Mouse (Mus musculus) thymus, postnatal 25 days (tissue): ENCODE measurements at regions not wholly inside any gene's neighbourhood (a gene's known extent, or its start where the extent isn't known, plus 50 kb on each side); places are given as distances from the start of the nearest gene placed in this dataset.

Source experiments
- DNase-seq: peaks from one replicate; pipeline ENCODE4 v3.0.0; 2022

- no peak for DNase-seq
Observed at GRCm38 (mm10) chr6:117237096-117237495, 68.8 kb downstream of the Cxcl12 start.

- DNase-seq = no peak
Observed at GRCm38 (mm10) chr6:117241206-117241605, 72.9 kb downstream of the Cxcl12 start.

GRCm38 (mm10) chr6:117245398-117245797 is 77.1 kb downstream of the Cxcl12 start:
- DNase-seq = no peak

- no peak for DNase-seq
Observed at GRCm38 (mm10) chr6:117245849-117246248, 77.5 kb downstream of the Cxcl12 start.

- DNase-seq = peak; percentile 4
Observed at GRCm38 (mm10) chr6:117249230-117249921, 81.0 kb downstream of the Cxcl12 start.

- DNase-seq = no peak
Observed at GRCm38 (mm10) chr6:117250051-117250450, 81.7 kb downstream of the Cxcl12 start.

GRCm38 (mm10) chr6:117251383-117251925 is 83.1 kb downstream of the Cxcl12 start:
- no peak for DNase-seq

- no peak for DNase-seq
Observed at GRCm38 (mm10) chr6:117252361-117252760, 84.0 kb downstream of the Cxcl12 start.

GRCm38 (mm10) chr6:117253036-117253435 is 84.7 kb downstream of the Cxcl12 start:
- DNase-seq = no peak

GRCm38 (mm10) chr6:117253586-117254330 is 85.4 kb downstream of the Cxcl12 start:
- no peak for DNase-seq

GRCm38 (mm10) chr6:117254620-117255228 is 86.4 kb downstream of the Cxcl12 start:
- DNase-seq = no peak

- no peak for DNase-seq
Observed at GRCm38 (mm10) chr6:117255399-117256098, 87.2 kb downstream of the Cxcl12 start.

- DNase-seq = no peak
Observed at GRCm38 (mm10) chr6:117256099-117256471, 87.8 kb downstream of the Cxcl12 start.

GRCm38 (mm10) chr6:117257591-117257990 is 89.3 kb downstream of the Cxcl12 start:
- DNase-seq = no peak

GRCm38 (mm10) chr6:117267906-117268305 is 99.6 kb downstream of the Cxcl12 start:
- no peak for DNase-seq

- DNase-seq = no peak
Observed at GRCm38 (mm10) chr6:117268376-117268775, 100.0 kb downstream of the Cxcl12 start.

GRCm38 (mm10) chr6:117270261-117270660 is 101.9 kb downstream of the Cxcl12 start:
- no peak for DNase-seq

GRCm38 (mm10) chr6:117271562-117272226 is 103.4 kb downstream of the Cxcl12 start:
- DNase-seq = no peak

GRCm38 (mm10) chr6:117272227-117272955 is 104.1 kb downstream of the Cxcl12 start:
- no peak for DNase-seq

GRCm38 (mm10) chr6:117275915-117276314 is 107.6 kb downstream of the Cxcl12 start:
- DNase-seq = no peak

GRCm38 (mm10) chr6:117276850-117277249 is 108.5 kb downstream of the Cxcl12 start:
- DNase-seq = no peak

GRCm38 (mm10) chr6:117279297-117279696 is 111.0 kb downstream of the Cxcl12 start:
- no peak for DNase-seq
